Mouse (Mus musculus): Measurements from ENCODE around the gene Myl7. TPM values are rescaled to one million over a fixed set of nuclear protein-coding genes. Genes with fewer than 3 reads are reported as not detected.

Myl7 gene
- polyA plus RNA-seq, 1 experiment from 2014 or later: not detected

DNA sequence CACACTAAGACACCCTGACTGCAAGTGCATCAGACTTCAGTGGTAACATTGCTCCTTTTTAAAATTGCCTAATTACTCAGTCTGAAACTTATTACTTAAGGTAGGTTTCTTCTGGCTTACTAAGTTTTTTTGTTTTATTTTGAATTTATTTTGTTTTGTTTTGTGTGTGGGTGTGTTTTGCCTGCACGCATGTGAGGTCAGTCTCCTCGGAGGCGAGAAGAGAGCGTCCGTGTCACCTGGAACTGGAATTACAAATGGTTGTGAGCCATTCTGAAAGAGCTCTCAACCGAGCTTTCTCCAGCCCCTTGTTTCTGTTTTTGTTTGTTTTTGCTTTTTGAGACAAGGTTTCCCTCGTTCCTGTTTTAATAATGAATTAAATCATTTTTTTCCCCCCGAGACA lies 19.9 kb downstream of the Myl7 start:
- H3K4me2 ChIP-seq (replicated peaks): peak overlapping the region; percentile 74
- H3K9ac ChIP-seq: peak overlapping the region; percentile 70
- H3K36me3 ChIP-seq (replicated peaks; ENCODE audit: control insufficient read depth, insufficient read depth): peaks cover 12% of the 10 kb centered on the region; the same call in 1 of the 2 replicates
- H3K9me3 ChIP-seq (ENCODE audit: control insufficient read depth, low read length): no peaks in the 10 kb centered on the region
- no peaks in the 10 kb centered on the region for H3K27me3 ChIP-seq (ENCODE audit: control insufficient read depth, insufficient read depth, low read length)
- peak overlapping the region; percentile 92 for H3K27ac ChIP-seq
- DNase-seq (ENCODE audit: low spot score) (no peak), ATAC-seq (ENCODE audit: low FRiP score) (no peak)
- peak overlapping the region; percentile 76 for H3K4me3 ChIP-seq (replicated peaks; ENCODE audit: low read length)
- 39% methylated on average over 8 of the region's 8 CpGs for WGBS
- peaks cover 17% of the 10 kb centered on the region for H3K4me1 ChIP-seq (replicated peaks; ENCODE audit: control insufficient read depth, insufficient read depth, low read length)

- Histone ChIP-seq H3K36me3 (replicated peaks; ENCODE audit: control insufficient read depth, insufficient read depth) (peaks cover 18% of the 10 kb centered on the region), H3K9ac (peak within 1 kb of the TSS; percentile 70), H3K4me3 (replicated peaks; ENCODE audit: low read length) (peak within 1 kb of the TSS; percentile 76), H3K9me3 (ENCODE audit: control insufficient read depth, low read length) (no peaks in the 10 kb centered on the region), H3K4me2 (replicated peaks) (peak within 1 kb of the TSS; percentile 74), H3K27me3 (ENCODE audit: control insufficient read depth, insufficient read depth, low read length) (no peaks in the 10 kb centered on the region), H3K27ac (peak within 1 kb of the TSS; percentile 92), H3K4me1 (replicated peaks; ENCODE audit: control insufficient read depth, insufficient read depth, low read length) (peaks cover 17% of the 10 kb centered on the region)
- under 1% methylated on average over 51 of the region's 52 CpGs for WGBS
- ATAC-seq (ENCODE audit: low FRiP score): peak; percentile 99
- DNase-seq (ENCODE audit: low spot score): peak; percentile 96
Observed at GRCm38 (mm10) chr11:5877921-5878526, 20.6 kb downstream of the Myl7 start, which contains the start of gene Pold2. Pold2 (minus strand) TSS chr11:5878292.

GRCm38 (mm10) chr11:5877421-5877820 lies 21.2 kb downstream of the Myl7 start:
- DNase-seq (ENCODE audit: low spot score): no peak
- Histone ChIP-seq H3K4me2 (replicated peaks) (peak overlapping the region; percentile 74), H3K9me3 (ENCODE audit: control insufficient read depth, low read length) (no peaks in the 10 kb centered on the region), H3K4me1 (replicated peaks; ENCODE audit: control insufficient read depth, insufficient read depth, low read length) (peaks cover 17% of the 10 kb centered on the region), H3K27ac (no peak overlapping the region), H3K27me3 (ENCODE audit: control insufficient read depth, insufficient read depth, low read length) (no peaks in the 10 kb centered on the region), H3K9ac (peak overlapping the region; percentile 64), H3K36me3 (replicated peaks; ENCODE audit: control insufficient read depth, insufficient read depth) (peaks cover 24% of the 10 kb centered on the region), H3K4me3 (replicated peaks; ENCODE audit: low read length) (peak overlapping the region; percentile 76)
- 9% methylated on average over 5 of the region's 5 CpGs for WGBS
- no peak for ATAC-seq (ENCODE audit: low FRiP score)

- 96% methylated on average over 9 of the region's 9 CpGs for WGBS
Observed at GRCm38 (mm10) chr11:5873192-5873591, 25.4 kb downstream of the Myl7 start.

DNA sequence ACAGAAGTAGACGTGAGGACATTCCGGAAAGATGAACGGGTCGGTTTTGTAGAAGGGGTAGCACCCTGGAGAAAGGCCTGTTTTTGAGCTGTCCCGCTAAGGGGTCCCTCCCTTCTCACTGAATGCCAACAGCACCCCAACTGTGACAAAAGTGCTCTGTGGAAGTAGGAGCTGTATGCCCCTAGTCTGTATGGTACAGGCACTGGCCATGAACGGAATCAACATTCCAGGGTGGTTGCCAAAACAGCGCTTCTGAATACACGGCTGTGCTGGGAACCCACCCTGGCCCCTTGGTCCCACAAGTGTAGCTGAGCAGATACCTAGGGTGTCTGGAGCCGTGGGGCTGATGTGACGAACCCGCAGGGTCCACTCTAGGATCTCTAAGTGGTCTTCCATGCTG lies 25.9 kb downstream of the Myl7 start:
- Histone ChIP-seq H3K4me2 (replicated peaks) (no peak overlapping the region), H3K36me3 (replicated peaks; ENCODE audit: control insufficient read depth, insufficient read depth) (peaks cover 44% of the 10 kb centered on the region), H3K27me3 (ENCODE audit: control insufficient read depth, insufficient read depth, low read length) (no peaks in the 10 kb centered on the region), H3K27ac (no peak overlapping the region), H3K4me1 (replicated peaks; ENCODE audit: control insufficient read depth, insufficient read depth, low read length) (peaks cover 9% of the 10 kb centered on the region; the same call in 1 of the 2 replicates), H3K4me3 (replicated peaks; ENCODE audit: low read length) (no peak overlapping the region), H3K9me3 (ENCODE audit: control insufficient read depth, low read length) (no peaks in the 10 kb centered on the region), H3K9ac (no peak overlapping the region)
- ATAC-seq (ENCODE audit: low FRiP score) (no peak), DNase-seq (ENCODE audit: low spot score) (no peak)
- WGBS: 95% methylated on average over 11 of the region's 11 CpGs

More at GRCm38 (mm10) chr11:5873192-5873591, 25.4 kb downstream of the Myl7 start:
- no peak overlapping the region for H3K4me3 ChIP-seq (replicated peaks; ENCODE audit: low read length)
- peaks cover 9% of the 10 kb centered on the region; the same call in 1 of the 2 replicates for H3K4me1 ChIP-seq (replicated peaks; ENCODE audit: control insufficient read depth, insufficient read depth, low read length)
- H3K36me3 ChIP-seq (replicated peaks; ENCODE audit: control insufficient read depth, insufficient read depth): peaks cover 44% of the 10 kb centered on the region
- H3K27ac ChIP-seq: no peak overlapping the region
- H3K9me3 ChIP-seq (ENCODE audit: control insufficient read depth, low read length): no peaks in the 10 kb centered on the region
- H3K27me3 ChIP-seq (ENCODE audit: control insufficient read depth, insufficient read depth, low read length): no peaks in the 10 kb centered on the region
- H3K9ac ChIP-seq: no peak overlapping the region
- ATAC-seq (ENCODE audit: low FRiP score): no peak
- no peak for DNase-seq (ENCODE audit: low spot score)
- no peak overlapping the region for H3K4me2 ChIP-seq (replicated peaks)

DNA sequence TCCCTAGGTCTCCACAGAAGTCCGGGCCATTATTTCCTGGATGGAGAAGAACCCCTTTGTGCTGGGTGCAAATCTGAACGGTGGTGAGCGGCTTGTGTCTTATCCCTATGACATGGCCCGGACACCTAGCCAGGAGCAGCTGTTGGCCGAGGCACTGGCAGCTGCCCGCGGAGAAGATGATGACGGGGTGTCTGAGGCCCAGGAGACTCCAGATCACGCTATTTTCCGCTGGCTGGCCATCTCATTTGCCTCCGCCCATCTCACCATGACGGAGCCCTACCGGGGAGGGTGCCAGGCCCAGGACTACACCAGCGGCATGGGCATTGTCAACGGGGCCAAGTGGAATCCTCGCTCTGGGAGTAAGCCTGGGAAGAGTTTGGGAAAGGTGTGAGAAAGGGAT lies 28.5 kb downstream of the Myl7 start:
- Histone ChIP-seq H3K9me3 (ENCODE audit: control insufficient read depth, low read length) (no peaks in the 10 kb centered on the region), H3K9ac (no peak overlapping the region), H3K4me3 (replicated peaks; ENCODE audit: low read length) (no peak overlapping the region), H3K4me1 (replicated peaks; ENCODE audit: control insufficient read depth, insufficient read depth, low read length) (no peaks in the 10 kb centered on the region), H3K36me3 (replicated peaks; ENCODE audit: control insufficient read depth, insufficient read depth) (peaks cover 44% of the 10 kb centered on the region), H3K4me2 (replicated peaks) (no peak overlapping the region), H3K27me3 (ENCODE audit: control insufficient read depth, insufficient read depth, low read length) (no peaks in the 10 kb centered on the region), H3K27ac (no peak overlapping the region)
- DNase-seq (ENCODE audit: low spot score) (no peak), ATAC-seq (ENCODE audit: low FRiP score) (no peak)
- WGBS: 89% methylated on average over 16 of the region's 16 CpGs

GRCm38 (mm10) chr11:5869331-5869730 lies 29.3 kb downstream of the Myl7 start:
- Histone ChIP-seq H3K27me3 (ENCODE audit: control insufficient read depth, insufficient read depth, low read length) (no peaks in the 10 kb centered on the region), H3K4me1 (replicated peaks; ENCODE audit: control insufficient read depth, insufficient read depth, low read length) (no peaks in the 10 kb centered on the region), H3K4me2 (replicated peaks) (no peak overlapping the region), H3K27ac (no peak overlapping the region), H3K9ac (no peak overlapping the region), H3K9me3 (ENCODE audit: control insufficient read depth, low read length) (no peaks in the 10 kb centered on the region), H3K4me3 (replicated peaks; ENCODE audit: low read length) (no peak overlapping the region), H3K36me3 (replicated peaks; ENCODE audit: control insufficient read depth, insufficient read depth) (peaks cover 38% of the 10 kb centered on the region)
- 94% methylated on average over 16 of the region's 16 CpGs for WGBS
- ATAC-seq (ENCODE audit: low FRiP score) (no peak), DNase-seq (ENCODE audit: low spot score) (no peak)

- H3K27me3 ChIP-seq (ENCODE audit: control insufficient read depth, insufficient read depth, low read length): peaks cover 2% of the 10 kb centered on the region; the same call in 1 of the 2 replicates
- H3K4me2 ChIP-seq (replicated peaks): no peak overlapping the region
- no peak overlapping the region for H3K9ac ChIP-seq
- peaks cover 28% of the 10 kb centered on the region for H3K36me3 ChIP-seq (replicated peaks; ENCODE audit: control insufficient read depth, insufficient read depth)
- no peaks in the 10 kb centered on the region for H3K9me3 ChIP-seq (ENCODE audit: control insufficient read depth, low read length)
- H3K27ac ChIP-seq: no peak overlapping the region
- DNase-seq (ENCODE audit: low spot score) (no peak), ATAC-seq (ENCODE audit: low FRiP score) (no peak)
- 91% methylated on average over 12 of the region's 12 CpGs for WGBS
- no peaks in the 10 kb centered on the region for H3K4me1 ChIP-seq (replicated peaks; ENCODE audit: control insufficient read depth, insufficient read depth, low read length)
- H3K4me3 ChIP-seq (replicated peaks; ENCODE audit: low read length): no peak overlapping the region
Observed at GRCm38 (mm10) chr11:5868324-5868723, 30.3 kb downstream of the Myl7 start.

GRCm38 (mm10) chr11:5867196-5867595 lies 31.4 kb downstream of the Myl7 start:
- ATAC-seq (ENCODE audit: low FRiP score) (no peak), DNase-seq (ENCODE audit: low spot score) (no peak)
- Histone ChIP-seq H3K9ac (no peak overlapping the region), H3K9me3 (ENCODE audit: control insufficient read depth, low read length) (no peaks in the 10 kb centered on the region), H3K4me2 (replicated peaks) (no peak overlapping the region), H3K4me1 (replicated peaks; ENCODE audit: control insufficient read depth, insufficient read depth, low read length) (no peaks in the 10 kb centered on the region), H3K27ac (no peak overlapping the region), H3K36me3 (replicated peaks; ENCODE audit: control insufficient read depth, insufficient read depth) (peaks cover 17% of the 10 kb centered on the region), H3K27me3 (ENCODE audit: control insufficient read depth, insufficient read depth, low read length) (peaks cover 13% of the 10 kb centered on the region), H3K4me3 (replicated peaks; ENCODE audit: low read length) (no peak overlapping the region)
- WGBS: 100% methylated on average over 2 of the region's 2 CpGs

Data from hindbrain, embryonic 14.5 days (tissue).